Mouse (Mus musculus) kidney, postnatal 0 days (tissue): ENCODE results near the gene Tmprss3. TPM values are rescaled to one million over a fixed set of nuclear protein-coding genes. Genes with fewer than 3 reads are reported as not detected.

Experiments
- ATAC-seq: fragments of 200-750 bp; cut with Nextera tagmentation; replicated peaks from 2 replicates; pipeline ENCODE4 v1.8.0; 2017; ENCODE audit warnings: low read depth, moderate number of reproducible peaks, moderate TSS enrichment, moderate library complexity; ENCODE audit not compliant: low FRiP score
- DNase-seq: peaks from one replicate; pipeline ENCODE4 v3.0.0-alpha.2; 2016; ENCODE audit warnings: low spot score
- H3K27ac ChIP-seq: fragments of 300-500 bp; sonication (generic); 2 replicates; pipeline ENCODE4 v1.5.1; 2014; ENCODE audit warnings: mild to moderate bottlenecking
- H3K27me3 ChIP-seq: fragments of 300-500 bp; sonication (generic); 2 replicates; pipeline ENCODE4 v1.6.1; 2014; ENCODE audit warnings: low read length, mixed read lengths; ENCODE audit not compliant: insufficient read depth
- H3K36me3 ChIP-seq: fragments of 300-500 bp; sonication (generic); 2 replicates; pipeline ENCODE4 v1.6.1; 2014; ENCODE audit warnings: low read length, mixed read lengths; ENCODE audit not compliant: insufficient read depth
- H3K4me1 ChIP-seq: fragments of 300-500 bp; sonication (generic); replicated peaks from 2 replicates; pipeline ENCODE4 v1.6.1; 2014; ENCODE audit warnings: antibody characterized with exemption, low read length, mixed read lengths; ENCODE audit not compliant: insufficient read depth
- H3K4me2 ChIP-seq: fragments of 300-500 bp; sonication (generic); 2 replicates; pipeline ENCODE4 v1.6.1; 2014; ENCODE audit warnings: mild to moderate bottlenecking, low read length, moderate library complexity, mixed read lengths
- H3K4me3 ChIP-seq: fragments of 300-500 bp; sonication (generic); replicated peaks from 2 replicates; pipeline ENCODE4 v1.5.1; 2014; ENCODE audit warnings: low read depth, low read length
- H3K9ac ChIP-seq: fragments of 300-500 bp; sonication (generic); 2 replicates; pipeline ENCODE4 v1.6.1; 2014; ENCODE audit warnings: low read depth, low read length
- H3K9me3 ChIP-seq: fragments of 300-500 bp; sonication (generic); replicated peaks from 2 replicates; pipeline ENCODE4 v1.6.1; 2016; ENCODE audit warnings: low read length, inconsistent platforms, mixed read lengths
- CTCF ChIP-seq: IDR thresholded peaks from 2 replicates; pipeline ENCODE4 v1.5.1; 2016; ENCODE audit warnings: antibody characterized with exemption, low read depth, mild to moderate bottlenecking, moderate library complexity
- WGBS: fragments of 180-500 bp; shearing (Covaris S2); extraction: QIAGEN DNeasy Blood & Tissue Kit; methylation state at CpG from one replicate; pipeline ENCODE4 v1.1.7; 2014; 5-methylcytosine and 5-hydroxymethylcytosine counted together
- polyA plus RNA-seq: library from polyadenylated mRNA; unstranded; fragments of >200 nt; fragmentation: Nextera tagmentation; extraction: Ambion mirVana; gene quantifications from 2 replicates; pipeline ENCODE4 v1.2.1, GENCODE M21; 2015

The Tmprss3 gene
- polyA plus RNA-seq, 1 experiment from 2014 or later: 0.05 TPM

DNA sequence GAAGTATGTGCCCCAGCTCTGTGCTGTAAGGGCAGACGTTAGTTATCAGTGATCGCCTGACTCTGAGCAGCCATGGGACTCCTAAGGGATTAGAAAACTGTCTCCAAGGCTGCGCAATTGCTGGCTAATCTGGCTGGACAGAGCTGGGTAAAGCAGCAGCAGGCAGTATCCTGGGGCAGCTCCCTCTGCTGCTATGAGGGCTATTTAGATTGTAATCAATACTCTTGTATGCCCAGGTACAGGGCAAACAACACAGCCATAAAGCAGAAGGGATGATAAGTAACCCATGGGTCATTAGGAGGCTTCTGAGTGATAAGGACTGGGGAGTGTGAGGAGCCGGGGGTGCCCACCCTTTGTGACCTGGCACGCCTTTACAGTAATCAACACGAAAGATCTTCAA lies 63.9 kb downstream of the Tmprss3 start:
- Histone ChIP-seq H3K9ac (no peak overlapping the region), H3K4me2 (no peak overlapping the region)

DNA sequence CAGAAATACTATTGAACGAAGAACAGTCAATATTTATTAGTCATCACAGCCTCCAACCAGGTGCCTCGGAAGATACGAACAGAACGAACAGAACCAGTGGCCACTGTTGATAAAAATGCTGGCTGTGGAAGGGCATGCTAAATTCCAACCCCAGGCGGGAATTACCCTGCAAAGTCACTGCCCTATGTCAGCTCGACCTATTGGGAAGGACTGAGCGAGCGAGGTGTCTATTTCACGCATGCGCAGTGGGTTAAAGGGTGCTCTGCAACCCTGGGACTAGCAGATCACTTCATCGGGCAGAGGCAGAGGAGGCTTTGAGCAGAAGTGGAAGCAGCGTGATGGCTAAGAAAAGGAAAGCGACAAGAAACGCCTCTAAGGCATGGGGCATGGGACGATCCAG lies 65.0 kb downstream of the Tmprss3 start:
- WGBS: 67% methylated on average over 15 of the region's 15 CpGs

More for the DNA sequence above, 63.9 kb downstream of the Tmprss3 start:
- no peaks in the 10 kb centered on the region for H3K27me3 ChIP-seq
- no peak overlapping the region for H3K4me3 ChIP-seq
- H3K36me3 ChIP-seq: no peaks in the 10 kb centered on the region
- no peaks in the 10 kb centered on the region for H3K9me3 ChIP-seq
- DNase-seq: no peak
- no peak for ATAC-seq
- H3K27ac ChIP-seq: no peak overlapping the region
- 50% methylated on average over 6 of the region's 6 CpGs for WGBS
- no peaks in the 10 kb centered on the region for H3K4me1 ChIP-seq
- no peak for TF ChIP-seq CTCF

DNA sequence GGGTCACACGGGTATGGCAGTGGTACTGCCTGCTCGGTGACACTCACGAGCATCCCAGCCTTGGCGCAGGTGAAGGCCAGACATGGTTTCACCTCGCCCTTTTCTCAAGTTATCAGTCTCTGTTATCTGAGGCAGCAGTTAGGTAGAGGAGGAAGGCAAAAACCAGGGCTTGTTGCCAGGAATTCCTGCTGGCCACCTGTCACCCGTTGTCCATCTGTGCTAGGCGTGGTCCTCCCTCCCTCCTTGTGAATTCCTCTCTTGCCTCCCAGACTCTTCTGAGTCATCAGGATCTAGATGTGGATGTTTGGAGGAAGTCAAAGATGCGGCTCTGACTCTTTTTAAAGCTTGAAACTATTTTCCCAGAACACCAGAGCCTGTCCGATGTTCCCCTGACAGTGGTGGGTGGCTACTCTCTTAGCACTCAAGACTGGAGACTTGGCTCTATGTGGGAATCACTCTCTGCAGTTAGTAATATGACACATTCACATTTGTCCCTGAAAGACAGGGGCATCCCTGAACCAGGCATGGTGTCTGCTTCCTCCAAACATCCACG lies 67.4 kb downstream of the Tmprss3 start:
- no peaks in the 10 kb centered on the region for H3K9me3 ChIP-seq
- no peaks in the 10 kb centered on the region for H3K36me3 ChIP-seq
- DNase-seq (no peak), ATAC-seq (no peak)
- no peaks in the 10 kb centered on the region for H3K27me3 ChIP-seq
- H3K9ac ChIP-seq: no peak overlapping the region
- H3K4me1 ChIP-seq: no peaks in the 10 kb centered on the region
- H3K4me2 ChIP-seq: no peak overlapping the region
- TF ChIP-seq CTCF: no peak
- no peak overlapping the region for H3K27ac ChIP-seq
- no peak overlapping the region for H3K4me3 ChIP-seq
- 75% methylated on average over 10 of the region's 10 CpGs for WGBS

More for the DNA sequence above, 65.0 kb downstream of the Tmprss3 start:
- Histone ChIP-seq H3K4me2 (no peak overlapping the region), H3K36me3 (no peaks in the 10 kb centered on the region), H3K27me3 (no peaks in the 10 kb centered on the region), H3K9ac (no peak overlapping the region), H3K4me3 (no peak overlapping the region), H3K9me3 (no peaks in the 10 kb centered on the region), H3K4me1 (no peaks in the 10 kb centered on the region), H3K27ac (no peak overlapping the region)
- TF ChIP-seq CTCF: no peak
- DNase-seq (no peak), ATAC-seq (no peak)

DNA sequence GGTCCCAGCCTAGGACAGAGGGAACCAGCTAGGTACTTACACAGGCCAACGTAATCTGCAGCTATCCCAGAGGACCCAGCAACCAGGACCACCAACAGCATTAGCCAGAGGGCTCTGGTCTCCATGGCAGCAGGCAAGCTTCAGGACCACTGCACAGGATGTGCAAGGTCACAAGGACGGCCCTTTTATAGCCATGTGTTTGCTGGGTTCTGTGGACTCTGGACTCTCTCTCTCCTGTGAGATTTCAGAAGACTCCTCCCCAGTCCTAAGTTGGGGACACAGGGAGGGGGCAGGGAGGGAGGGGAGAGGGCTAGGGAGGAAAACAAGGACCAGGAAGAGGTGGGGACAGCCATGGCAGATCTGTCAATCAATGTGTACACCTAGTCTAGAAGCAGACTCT lies 69.3 kb downstream of the Tmprss3 start, which contains the start of gene Tff3:
Gene Tff3, minus strand, starts transcription at position 195 of the 400 bp plus-strand sequence.
- Histone ChIP-seq H3K4me2 (no peak within 1 kb of the TSS), H3K9ac (no peak within 1 kb of the TSS), H3K4me1 (no peaks in the 10 kb centered on the region), H3K4me3 (no peak within 1 kb of the TSS), H3K9me3 (no peaks in the 10 kb centered on the region), H3K27me3 (no peaks in the 10 kb centered on the region), H3K36me3 (no peaks in the 10 kb centered on the region), H3K27ac (no peak within 1 kb of the TSS)
- WGBS: 11% methylated on average over 2 of the region's 2 CpGs
- DNase-seq (no peak), ATAC-seq (no peak)
- no peak for TF ChIP-seq CTCF

Other genes starting within 250 kb of the Tmprss3 start
- 0.09 and 0.17 TPM in 2 replicates for gene Umodl1, start 244.3 kb downstream of the Tmprss3 start, polyA plus RNA-seq
- 8.5 and 8.8 TPM in 2 replicates for gene Abcg1, start 141.3 kb downstream of the Tmprss3 start, polyA plus RNA-seq
- gene Tff3, start 69.3 kb downstream of the Tmprss3 start, polyA plus RNA-seq: 0.52 and 1.1 TPM in 2 replicates
- 4.9 and 7.7 TPM in 2 replicates for gene Tff2, start 54.7 kb downstream of the Tmprss3 start, polyA plus RNA-seq
- 0.62 TPM in 1 of 2 replicates, not detected in the other for gene Tff1, start 33.7 kb downstream of the Tmprss3 start, polyA plus RNA-seq
- gene Ubash3a, start 8.9 kb upstream of the Tmprss3 start, polyA plus RNA-seq: 0.11 and 0.14 TPM in 2 replicates
- gene Rsph1, start 78.4 kb upstream of the Tmprss3 start, polyA plus RNA-seq: 1.3 and 2.2 TPM in 2 replicates
- gene Slc37a1, start 87.8 kb upstream of the Tmprss3 start, polyA plus RNA-seq: 2.8 and 3.9 TPM in 2 replicates
- gene Pde9a, start 187.2 kb upstream of the Tmprss3 start, polyA plus RNA-seq: 31.9 and 36.8 TPM in 2 replicates